13 mouse cellular contexts compared by ENCODE assay signal in genomic region chr6:21988296-21988695, GRCm38 (mm10). TPM values are rescaled to one million over a fixed set of nuclear protein-coding genes. Genes with fewer than 3 reads are reported as not detected.
DNase-seq lines count a peak whose midpoint lies in the region; ATAC-seq and TF ChIP-seq lines count a peak whose summit lies in the region.
"Had no signal": no experiment of that assay in that cellular context is flagged by ENCODE, and none has a peak within 500 bp of the region (broad histone marks: within the 10 kb centered on the region; RNA-seq: fewer than 3 reads in every experiment).

No protein-coding gene starts in this region.

- no peak overlapping the region for H3K9ac ChIP-seq in heart, embryonic 14.5 days (ENCODE audit: low read length)
- H3K9ac ChIP-seq in lung, embryonic 14.5 days: peak overlapping the region; percentile 54
- H3K9ac ChIP-seq in intestine, embryonic 14.5 days (ENCODE audit: low read length): peak overlapping the region; percentile 59; the same call in 1 of the 2 replicates
- H3K9ac ChIP-seq in stomach, embryonic 15.5 days: no peak overlapping the region

- no peaks in the 10 kb centered on the region for H3K9me3 ChIP-seq in heart, embryonic 14.5 days (ENCODE audit: control insufficient read depth, low read length)
- no peaks in the 10 kb centered on the region for H3K9me3 ChIP-seq in lung, embryonic 14.5 days (ENCODE audit: low read depth, low read length)
- H3K9me3 ChIP-seq in intestine, embryonic 14.5 days (ENCODE audit: control insufficient read depth, low read length): no peaks in the 10 kb centered on the region
- no peaks in the 10 kb centered on the region for H3K9me3 ChIP-seq in stomach, embryonic 15.5 days

- no peak overlapping the region for H3K4me3 ChIP-seq in heart, embryonic 14.5 days (ENCODE audit: control insufficient read depth in 1 of 2, insufficient read depth in 1 of 2, low read depth in 1 of 2, low read length in 2 of 2)
- H3K4me3 ChIP-seq in lung, embryonic 14.5 days (ENCODE audit: low read depth, low read length): peak overlapping the region; percentile 54
- H3K4me3 ChIP-seq in intestine, embryonic 14.5 days (ENCODE audit: low read depth, low read length): peak overlapping the region; percentile 53
- H3K4me3 ChIP-seq in stomach, embryonic 15.5 days (replicated peaks): peak overlapping the region; percentile 21

- ATAC-seq in heart, embryonic 14.5 days (ENCODE audit: insufficient number of reproducible peaks, insufficient read depth, low FRiP score, low read depth): no peak
- no peak for ATAC-seq in lung, embryonic 14.5 days (ENCODE audit: insufficient read depth)
- ATAC-seq in intestine, embryonic 14.5 days (replicated peaks; ENCODE audit: low FRiP score, low TSS enrichment, low read depth): no peak
- no peak for ATAC-seq in stomach, embryonic 15.5 days (ENCODE audit: insufficient read depth, low FRiP score, low read depth)
- ATAC-seq: CD4-positive, CD25-positive, alpha-beta regulatory T cell, adult 4 months; hindbrain, embryonic 16.5 days; Patski had no signal

- TF ChIP-seq CTCF in lung, embryonic 14.5 days (IDR thresholded peaks at IDR 0.05; ENCODE audit: low read depth): no peak

- no peak overlapping the region for H3K27ac ChIP-seq in heart, embryonic 14.5 days (replicated peaks in 1 of 2; ENCODE audit: control insufficient read depth in 1 of 2, insufficient read depth in 1 of 2, low read depth in 2 of 2, low read length in 2 of 2)
- peak overlapping the region; percentile 56; the same call in 1 of the 2 replicates for H3K27ac ChIP-seq in lung, embryonic 14.5 days (ENCODE audit: low read depth)
- peak overlapping the region; percentile 39 for H3K27ac ChIP-seq in intestine, embryonic 14.5 days (ENCODE audit: low read depth)
- H3K27ac ChIP-seq in stomach, embryonic 15.5 days: no peak overlapping the region
- H3K27ac ChIP-seq: macrophage had no signal

- 81% methylated on average over 5 of the region's 5 CpGs for WGBS in heart, embryonic 14.5 days
- 69% methylated on average over 5 of the region's 5 CpGs for WGBS in lung, embryonic 14.5 days
- WGBS in intestine, embryonic 14.5 days: 83% methylated on average over 5 of the region's 5 CpGs
- WGBS in stomach, embryonic 15.5 days: 83% methylated on average over 5 of the region's 5 CpGs

- H3K4me1 ChIP-seq in heart, embryonic 14.5 days (ENCODE audit: control insufficient read depth in 2 of 2, insufficient read depth in 2 of 2, low read length in 2 of 2): no peaks in the 10 kb centered on the region; a peak in 1 of 4 replicates
- H3K4me1 ChIP-seq in lung, embryonic 14.5 days (ENCODE audit: insufficient read depth): 0 out of 2 replicates have a peak, but pooled peaks cover 6% of the 10 kb centered on the region
- no peaks in the 10 kb centered on the region for H3K4me1 ChIP-seq in intestine, embryonic 14.5 days (replicated peaks; ENCODE audit: control insufficient read depth, insufficient read depth, low read length)
- H3K4me1 ChIP-seq in stomach, embryonic 15.5 days: 0 out of 2 replicates have a peak, but pooled peaks cover 4% of the 10 kb centered on the region

- peak overlapping the region; percentile 84 for H3K4me2 ChIP-seq in heart, embryonic 14.5 days (ENCODE audit: low read length)
- H3K4me2 ChIP-seq in lung, embryonic 14.5 days: peak overlapping the region; percentile 85
- H3K4me2 ChIP-seq in intestine, embryonic 14.5 days (ENCODE audit: low read length): peak overlapping the region; percentile 92
- peak overlapping the region; percentile 81 for H3K4me2 ChIP-seq in stomach, embryonic 15.5 days

- H3K36me3 ChIP-seq in heart, embryonic 14.5 days (ENCODE audit: control insufficient read depth, insufficient read depth, low read length): no peaks in the 10 kb centered on the region
- peaks cover 9% of the 10 kb centered on the region; the same call in 1 of the 2 replicates for H3K36me3 ChIP-seq in lung, embryonic 14.5 days (ENCODE audit: insufficient read depth)
- no peaks in the 10 kb centered on the region for H3K36me3 ChIP-seq in intestine, embryonic 14.5 days (ENCODE audit: control insufficient read depth, insufficient read depth, low read length)
- no peaks in the 10 kb centered on the region for H3K36me3 ChIP-seq in stomach, embryonic 15.5 days

- DNase-seq in heart, postnatal 14 days: no peak
- DNase-seq in lung, embryonic 14.5 days: no peak
- DNase-seq in lung, postnatal 36 days: no peak
- no peak for DNase-seq in intestine, embryonic 14.5 days (ENCODE audit: low spot score)
- no peak for DNase-seq in thymus, postnatal 25 days
- DNase-seq: adrenal gland, postnatal 25 days; cerebellum, adult 11-12 months had no signal

- intact Hi-C loops in heart, postnatal 14 days (cut with DNase I): loop anchor here (5.0 kb wide), 1 partner anchor 191 kb away; no protein-coding TSS in a partner anchor

- no peaks in the 10 kb centered on the region for H3K27me3 ChIP-seq in heart, embryonic 14.5 days (ENCODE audit: control insufficient read depth, insufficient read depth, low read length)
- H3K27me3 ChIP-seq in lung, embryonic 14.5 days (ENCODE audit: insufficient read depth, low read length): no peaks in the 10 kb centered on the region
- no peaks in the 10 kb centered on the region for H3K27me3 ChIP-seq in intestine, embryonic 14.5 days (replicated peaks; ENCODE audit: control insufficient read depth, insufficient read depth, low read length)
- no peaks in the 10 kb centered on the region for H3K27me3 ChIP-seq in stomach, embryonic 15.5 days (replicated peaks)

RNA-seq across cellular contexts. Expression of gene Cped1, which starts 2.6 kb away (rescaled TPM):
- 5.5 and 6.9 TPM in 2 replicates for polyA plus RNA-seq in heart, embryonic 14.5 days (2014; fragmentation: Nextera tagmentation; extraction: Ambion mirVana)
- 10 to 100 TPM; 15.9 to 20.2 TPM for total RNA-seq in heart, postnatal 14 days (2021)
- 36.9 and 42.0 TPM in 2 replicates for polyA plus RNA-seq in lung, embryonic 14.5 days (2014; fragmentation: Nextera tagmentation; extraction: Ambion mirVana)
- 35.5 and 38.5 TPM in 2 replicates for polyA plus RNA-seq in intestine, embryonic 14.5 days (2014; fragmentation: Nextera tagmentation; extraction: Ambion mirVana)
- 20.4 and 26.9 TPM in 2 replicates for polyA plus RNA-seq in stomach, embryonic 15.5 days (2015; fragmentation: Nextera tagmentation; extraction: Ambion mirVana)

RNA-seq across cellular contexts. Expression of gene Ing3, which starts 38.9 kb away (rescaled TPM):
- polyA plus RNA-seq in heart, embryonic 14.5 days (2014; fragmentation: Nextera tagmentation; extraction: Ambion mirVana): 30.6 and 31.9 TPM in 2 replicates
- total RNA-seq in heart, postnatal 14 days (2021): 10 to 100 TPM; 15.5 to 17.4 TPM
- polyA plus RNA-seq in lung, embryonic 14.5 days (2014; fragmentation: Nextera tagmentation; extraction: Ambion mirVana): 52.5 and 56.0 TPM in 2 replicates
- polyA plus RNA-seq in intestine, embryonic 14.5 days (2014; fragmentation: Nextera tagmentation; extraction: Ambion mirVana): 41.3 and 49.9 TPM in 2 replicates
- 42.5 and 44.3 TPM in 2 replicates for polyA plus RNA-seq in stomach, embryonic 15.5 days (2015; fragmentation: Nextera tagmentation; extraction: Ambion mirVana)

Comparison
In these comparisons a context has a peak if more than half of its experiments do, and no peak if none do; other contexts are left out.
1. H3K27ac ChIP-seq: peak in lung, embryonic 14.5 days (single experiment) and intestine, embryonic 14.5 days (single experiment); none in heart, embryonic 14.5 days (0 of 2) and stomach, embryonic 15.5 days (single experiment).
2. H3K4me3 ChIP-seq: peak in lung, embryonic 14.5 days (single experiment), intestine, embryonic 14.5 days (single experiment) and stomach, embryonic 15.5 days (single experiment); none in heart, embryonic 14.5 days (0 of 2).
3. H3K9ac ChIP-seq: peak in lung, embryonic 14.5 days (single experiment) and intestine, embryonic 14.5 days (single experiment); none in heart, embryonic 14.5 days (single experiment) and stomach, embryonic 15.5 days (single experiment).
4. Peak in every context shown above with its lines, with median percentiles within 50 percentile points of each other: H3K4me2 ChIP-seq.